Mouse (Mus musculus) limb, embryonic 11.5 days (tissue): ENCODE data around the gene Zdhhc19. TPM values are rescaled to one million over a fixed set of nuclear protein-coding genes. Genes with fewer than 3 reads are reported as not detected.

ENCODE experiments used
- ATAC-seq: fragments of 200-750 bp; cut with Nextera tagmentation; 2 replicates; pipeline ENCODE4 v1.8.0; 2017; ENCODE audit warnings: low read depth; ENCODE audit not compliant: insufficient number of reproducible peaks, low FRiP score, low TSS enrichment
- DNase-seq: peaks from one replicate; pipeline ENCODE4 v3.0.0-alpha.2; 2015; ENCODE audit warnings: low spot score
- H3K27ac ChIP-seq: fragments of 300-500 bp; sonication (generic); replicated peaks from 2 replicates; pipeline ENCODE4 v1.5.1; 2014; ENCODE audit warnings: low read depth, mild to moderate bottlenecking, low read length
- H3K27me3 ChIP-seq: fragments of 300-500 bp; sonication (generic); 2 replicates; pipeline ENCODE4 v1.6.1; 2014; ENCODE audit warnings: mild to moderate bottlenecking, low read length, mixed read lengths; ENCODE audit not compliant: control insufficient read depth, insufficient read depth
- H3K36me3 ChIP-seq: fragments of 300-500 bp; sonication (generic); 2 replicates; pipeline ENCODE4 v1.6.1; 2014; ENCODE audit warnings: mild to moderate bottlenecking, low read length, moderate library complexity, mixed read lengths; ENCODE audit not compliant: control insufficient read depth, insufficient read depth
- H3K4me1 ChIP-seq: fragments of 300-500 bp; sonication (generic); 2 replicates; pipeline ENCODE4 v1.6.1; 2014; ENCODE audit warnings: low read length, mixed read lengths; ENCODE audit not compliant: control insufficient read depth, insufficient read depth
- H3K4me2 ChIP-seq: fragments of 300-500 bp; sonication (generic); 2 replicates; pipeline ENCODE4 v1.6.1; 2014; ENCODE audit warnings: low read depth, mild to moderate bottlenecking, moderate library complexity; ENCODE audit not compliant: severe bottlenecking
- H3K4me3 ChIP-seq: fragments of 300-500 bp; sonication (generic); 2 replicates; pipeline ENCODE4 v1.5.1; 2014; ENCODE audit warnings: low read depth, low read length
- H3K9ac ChIP-seq: fragments of 300-500 bp; sonication (generic); 2 replicates; pipeline ENCODE4 v1.6.1; 2014; ENCODE audit warnings: mild to moderate bottlenecking, low read length
- H3K9me3 ChIP-seq: fragments of 300-500 bp; sonication (generic); 2 replicates; pipeline ENCODE4 v1.6.1; 2016; ENCODE audit warnings: low read length; ENCODE audit not compliant: control insufficient read depth
- WGBS: fragments of 180-500 bp; shearing (Covaris S2); extraction: QIAGEN DNeasy Blood & Tissue Kit; methylation state at CpG from one replicate; pipeline ENCODE4 v1.1.7; 2014; 5-methylcytosine and 5-hydroxymethylcytosine counted together
- polyA plus RNA-seq: library from polyadenylated mRNA; unstranded; fragments of >200 nt; fragmentation: Nextera tagmentation; extraction: Ambion mirVana; gene quantifications from 2 replicates; pipeline ENCODE4 v1.2.1, GENCODE M21; 2014

Gene Zdhhc19
- polyA plus RNA-seq, 1 experiment from 2014 or later, result not detected

DNA sequence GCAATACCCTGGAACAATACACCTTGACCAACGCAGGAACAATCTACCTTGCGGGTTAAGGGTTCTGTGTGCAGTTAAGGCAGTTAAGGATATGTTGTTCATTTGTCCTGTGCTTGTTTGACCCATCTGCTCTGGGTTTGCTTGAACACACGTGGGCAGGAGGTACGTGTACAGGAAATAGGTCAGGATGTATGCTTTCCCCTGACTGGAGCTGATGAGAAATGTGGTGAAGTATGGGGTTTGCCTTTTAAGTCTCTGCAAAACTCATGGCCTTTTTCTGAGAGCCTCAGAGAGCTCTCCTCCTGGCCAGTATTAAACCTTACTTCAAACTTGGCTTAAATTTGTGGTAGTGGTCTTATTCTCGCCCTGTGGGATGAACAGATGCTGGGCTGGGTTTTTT lies 97.9 kb downstream of the Zdhhc19 start:
- DNase-seq (no peak), ATAC-seq (no peak)
- Histone ChIP-seq H3K9me3 (no peaks in the 10 kb centered on the region), H3K4me2 (no peak overlapping the region), H3K4me3 (no peak overlapping the region), H3K4me1 (no peaks in the 10 kb centered on the region), H3K36me3 (no peaks in the 10 kb centered on the region), H3K27me3 (no peaks in the 10 kb centered on the region), H3K9ac (no peak overlapping the region), H3K27ac (no peak overlapping the region)
- 80% methylated on average over 5 of the region's 5 CpGs for WGBS

DNA sequence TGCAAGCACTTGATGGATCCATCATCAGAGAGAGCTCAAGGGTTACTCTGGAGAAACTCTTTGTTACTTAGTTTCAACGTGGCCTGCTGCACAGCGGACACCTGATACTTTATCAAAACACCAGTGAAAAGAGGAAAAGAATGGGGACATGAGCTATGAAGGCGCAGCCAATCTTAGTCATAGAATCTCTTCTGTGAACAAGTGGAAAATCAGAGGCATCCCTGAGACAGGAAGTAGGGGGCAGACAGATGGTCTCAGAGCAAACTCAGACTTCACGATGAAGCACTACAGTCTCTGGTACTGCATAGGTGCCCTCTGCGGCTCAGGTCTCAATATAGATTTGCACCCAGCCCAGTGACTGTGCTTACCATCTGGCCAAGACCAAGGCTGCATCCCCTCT lies 98.6 kb downstream of the Zdhhc19 start:
- WGBS, result 80% methylated on average over 5 of the region's 5 CpGs
- no peak overlapping the region for H3K9ac ChIP-seq
- H3K4me3 ChIP-seq, result no peak overlapping the region
- no peak for DNase-seq
- H3K9me3 ChIP-seq, result no peaks in the 10 kb centered on the region
- no peak overlapping the region for H3K27ac ChIP-seq
- no peak for ATAC-seq
- no peaks in the 10 kb centered on the region for H3K36me3 ChIP-seq
- H3K4me2 ChIP-seq, result no peak overlapping the region
- no peaks in the 10 kb centered on the region for H3K4me1 ChIP-seq
- no peaks in the 10 kb centered on the region for H3K27me3 ChIP-seq

DNA sequence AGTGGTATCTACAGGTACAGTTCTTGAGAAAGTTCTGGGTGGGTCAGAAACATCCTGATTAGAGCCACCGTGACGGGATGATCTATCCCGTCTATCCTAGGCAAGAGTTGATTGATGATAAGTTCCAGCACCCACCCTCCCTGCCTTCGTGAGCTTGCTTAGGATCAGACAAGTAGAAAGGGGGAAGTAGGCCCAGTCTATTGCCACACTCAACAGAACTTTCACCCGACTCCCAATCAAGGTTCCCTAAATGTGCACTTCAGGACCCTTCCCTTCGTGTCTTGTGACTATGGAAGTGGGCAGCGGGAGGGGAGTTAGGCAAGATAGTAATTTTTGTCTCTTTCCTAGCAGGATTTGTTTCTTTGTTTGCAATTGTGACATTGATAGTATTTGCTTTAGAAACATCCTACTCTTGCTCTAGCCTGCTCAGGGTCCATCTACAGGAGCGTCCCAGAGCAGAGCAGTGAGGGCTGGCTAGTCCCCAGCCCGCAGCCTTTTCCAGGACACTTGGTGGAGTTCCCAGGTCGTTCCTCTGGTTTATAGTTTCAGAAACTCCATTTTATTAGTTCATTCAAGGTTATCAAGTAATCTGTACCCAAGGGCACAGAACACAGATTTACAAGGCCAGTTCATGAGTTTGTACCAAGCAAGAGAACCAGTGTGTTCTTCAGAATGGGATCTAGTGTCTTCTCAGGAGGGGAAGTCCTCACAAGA lies 99.2 kb downstream of the Zdhhc19 start:
- Histone ChIP-seq H3K27me3 (no peaks in the 10 kb centered on the region), H3K27ac (no peak overlapping the region), H3K4me2 (no peak overlapping the region), H3K4me1 (no peaks in the 10 kb centered on the region), H3K9ac (no peak overlapping the region), H3K36me3 (no peaks in the 10 kb centered on the region), H3K9me3 (no peaks in the 10 kb centered on the region), H3K4me3 (no peak overlapping the region)
- DNase-seq, result no peak
- WGBS, result 84% methylated on average over 10 of the region's 10 CpGs
- no peak for ATAC-seq

DNA sequence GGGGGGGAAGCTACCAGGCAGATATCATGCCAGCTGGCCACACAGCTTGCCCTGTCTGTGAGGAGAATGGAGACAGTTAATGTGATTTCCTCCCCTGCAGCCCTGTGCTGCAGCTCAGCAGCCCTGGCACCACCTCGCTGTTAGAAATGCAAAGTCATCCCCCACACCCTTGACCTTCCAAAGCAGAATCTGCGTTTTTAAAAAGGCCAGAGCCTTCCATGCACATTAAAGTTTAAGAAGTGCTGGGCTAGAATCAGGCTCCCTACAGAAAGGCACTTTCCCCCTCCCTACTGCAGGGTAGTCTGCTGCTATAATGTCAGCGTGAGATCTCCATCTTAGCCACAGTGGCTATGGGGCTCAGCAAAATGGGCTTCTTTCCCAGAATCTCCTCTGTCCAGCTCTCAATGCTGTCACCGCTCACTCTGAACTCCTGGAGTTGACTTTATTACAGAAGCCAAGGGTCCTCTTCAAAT lies 101.9 kb downstream of the Zdhhc19 start:
- no peaks in the 10 kb centered on the region for H3K4me1 ChIP-seq
- H3K9ac ChIP-seq, result no peak overlapping the region
- H3K27me3 ChIP-seq, result no peaks in the 10 kb centered on the region
- no peak for ATAC-seq
- WGBS, result 33% methylated on average over 4 of the region's 4 CpGs
- no peak overlapping the region for H3K27ac ChIP-seq
- no peaks in the 10 kb centered on the region for H3K36me3 ChIP-seq
- no peaks in the 10 kb centered on the region for H3K9me3 ChIP-seq
- no peak overlapping the region for H3K4me3 ChIP-seq
- no peak overlapping the region for H3K4me2 ChIP-seq
- no peak for DNase-seq

DNA sequence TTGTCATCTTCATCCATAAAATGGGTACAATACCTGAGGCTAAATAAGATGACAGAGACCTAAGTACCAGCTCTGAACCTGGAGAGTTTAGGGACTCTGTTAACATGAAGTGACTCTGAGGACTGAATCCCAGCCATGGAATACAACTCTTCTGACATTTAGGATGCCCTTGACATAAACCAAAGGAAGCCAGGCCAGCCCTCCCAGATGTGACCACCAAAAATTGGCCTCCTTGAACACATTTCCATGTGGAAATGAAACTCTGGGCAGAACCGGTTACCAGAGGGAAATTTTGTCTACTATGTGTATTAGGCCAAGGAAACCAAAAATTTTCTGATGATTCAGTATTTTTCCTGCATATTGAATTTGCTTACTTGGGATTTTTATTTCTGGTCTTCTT lies 103.1 kb downstream of the Zdhhc19 start:
- Histone ChIP-seq H3K4me2 (no peak overlapping the region), H3K4me1 (no peaks in the 10 kb centered on the region), H3K4me3 (no peak overlapping the region), H3K27ac (no peak overlapping the region), H3K9ac (no peak overlapping the region), H3K9me3 (no peaks in the 10 kb centered on the region), H3K27me3 (no peaks in the 10 kb centered on the region), H3K36me3 (no peaks in the 10 kb centered on the region)
- no peak for DNase-seq
- WGBS, result 86% methylated on average over 1 of the region's 1 CpGs
- ATAC-seq, result no peak

DNA sequence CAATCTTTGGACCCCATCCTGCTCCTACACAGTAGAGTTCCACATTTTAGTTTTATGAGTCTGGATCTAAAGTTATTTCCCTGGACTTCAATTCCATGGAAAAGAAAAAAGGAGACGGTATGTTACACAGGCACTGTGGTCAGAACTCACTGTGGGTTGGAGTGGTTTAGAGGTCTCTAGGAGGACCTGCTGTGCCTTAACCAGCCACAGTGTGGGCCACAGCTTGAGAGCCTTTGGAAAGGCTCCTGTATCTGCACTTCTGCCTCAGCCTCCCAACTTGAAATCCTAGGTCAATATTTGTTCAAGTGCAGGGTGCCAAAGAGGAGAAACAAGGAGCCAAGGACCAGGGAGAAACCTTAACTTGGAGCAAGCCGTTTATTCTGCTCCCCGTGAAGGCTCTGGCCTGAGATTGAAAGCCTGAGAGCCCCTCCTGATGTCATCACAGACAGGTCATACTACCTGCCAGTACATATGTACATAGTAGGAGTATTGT lies 106.2 kb downstream of the Zdhhc19 start:
- H3K4me2 ChIP-seq, result no peak overlapping the region
- WGBS, result 78% methylated on average over 3 of the region's 3 CpGs
- no peak overlapping the region for H3K27ac ChIP-seq
- ATAC-seq (no peak), DNase-seq (no peak)
- H3K27me3 ChIP-seq, result no peaks in the 10 kb centered on the region
- no peaks in the 10 kb centered on the region for H3K9me3 ChIP-seq
- H3K4me1 ChIP-seq, result no peaks in the 10 kb centered on the region
- no peak overlapping the region for H3K4me3 ChIP-seq
- H3K36me3 ChIP-seq, result no peaks in the 10 kb centered on the region
- H3K9ac ChIP-seq, result no peak overlapping the region

DNA sequence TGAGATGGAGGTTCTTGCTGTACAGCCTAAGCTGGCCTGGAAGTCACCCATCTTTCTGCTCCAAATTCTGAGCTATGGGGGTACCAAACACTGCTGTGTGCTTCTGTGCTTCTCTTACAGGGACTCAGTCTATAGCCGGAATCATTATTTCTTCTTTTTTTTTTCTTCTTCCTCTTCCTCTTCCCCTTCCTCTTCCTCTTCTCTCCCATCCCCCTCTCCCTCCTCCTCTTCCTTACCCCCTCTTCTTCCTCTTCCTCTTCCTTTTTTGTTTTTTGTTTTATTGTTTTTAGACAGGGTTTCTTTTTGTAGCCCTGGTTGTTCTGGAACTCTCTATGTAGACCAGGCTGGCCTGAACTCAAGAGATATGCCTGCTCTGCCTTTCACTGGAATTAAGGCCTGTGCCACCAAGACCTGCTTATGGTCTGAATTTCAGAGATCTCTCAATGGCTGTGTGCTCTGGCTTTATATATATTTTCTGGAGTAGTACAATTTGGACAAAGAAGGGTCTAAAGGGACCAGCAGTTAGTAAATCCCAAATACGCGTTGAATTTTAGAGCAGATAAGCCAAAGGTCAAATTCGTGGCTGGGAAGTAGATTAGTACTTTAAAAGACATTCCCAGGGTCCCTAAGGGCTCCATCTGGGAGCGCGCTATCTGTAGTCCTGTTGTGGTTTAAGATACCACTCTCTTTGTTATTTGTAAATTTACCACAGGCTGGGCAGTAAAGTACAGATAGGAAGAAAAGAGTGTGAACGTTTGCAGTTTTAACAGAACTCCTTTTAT lies 111.7 kb downstream of the Zdhhc19 start:
- ATAC-seq (no peak), DNase-seq (no peak)
- H3K36me3 ChIP-seq, result no peaks in the 10 kb centered on the region
- no peak overlapping the region for H3K4me3 ChIP-seq
- WGBS, result 61% methylated on average over 7 of the region's 7 CpGs
- H3K4me2 ChIP-seq, result no peak overlapping the region
- no peaks in the 10 kb centered on the region for H3K27me3 ChIP-seq
- H3K9ac ChIP-seq, result no peak overlapping the region
- H3K4me1 ChIP-seq, result peaks cover 5% of the 10 kb centered on the region; the same call in 1 of the 2 replicates
- no peaks in the 10 kb centered on the region for H3K9me3 ChIP-seq
- no peak overlapping the region for H3K27ac ChIP-seq

DNA sequence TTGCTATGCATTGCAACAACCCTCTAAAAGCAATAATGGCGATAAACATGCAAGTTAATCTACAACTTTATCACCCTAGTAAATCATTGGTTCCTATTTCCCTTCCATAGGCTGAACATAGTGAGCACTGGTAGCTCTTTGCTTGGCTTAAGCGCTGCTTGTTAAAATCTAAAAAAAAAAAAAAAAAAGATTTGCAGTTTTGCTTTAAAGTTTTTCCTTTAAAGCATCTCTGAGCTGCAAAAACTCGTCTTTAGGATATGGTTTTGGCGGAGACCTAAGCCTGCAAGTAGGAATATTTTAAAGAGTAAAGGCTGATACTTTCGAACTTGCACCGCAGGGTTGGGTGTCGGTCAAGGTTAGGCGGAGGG lies 112.3 kb downstream of the Zdhhc19 start:
- Histone ChIP-seq H3K27ac (no peak overlapping the region), H3K4me2 (peak overlapping the region; percentile 76), H3K9ac (no peak overlapping the region), H3K36me3 (no peaks in the 10 kb centered on the region), H3K4me3 (peak overlapping the region; percentile 87), H3K9me3 (no peaks in the 10 kb centered on the region), H3K27me3 (no peaks in the 10 kb centered on the region), H3K4me1 (peaks cover 5% of the 10 kb centered on the region; the same call in 1 of the 2 replicates)
- ATAC-seq (no peak), DNase-seq (no peak)
- 8% methylated on average over 8 of the region's 8 CpGs for WGBS
